Mouse (Mus musculus) adrenal gland, adult 2 months (tissue): ENCODE measurements around the gene Fgf2. TPM values are rescaled to one million over a fixed set of nuclear protein-coding genes. Genes with fewer than 3 reads are reported as not detected.
A peak's percentile ranks its signal among the peaks of the same experiment; 100 is the strongest.

Experiments used
- DNase-seq: peaks from one replicate; pipeline ENCODE4 v3.0.0; 2021
- long read RNA-seq: library from polyadenylated mRNA; stranded (forward); transcript quantifications from one replicate; pipeline ENCODE4 v2.0.0, GENCODE M21; 2021
- polyA plus RNA-seq: library from polyadenylated mRNA; depleted of rRNA; stranded (reverse); fragments of >200 nt; gene quantifications from 2 replicates; pipeline ENCODE4 v1.2.3, GENCODE M21; 2012; rRNA removed
- total RNA-seq, 2 experiments: library from RNA; stranded (reverse); gene quantifications; 2 replicates each; pipeline ENCODE4 v1.2.3; 2021

The Fgf2 gene
- total RNA-seq (1 to 10 TPM; 4.3 to 4.7 TPM), polyA plus RNA-seq (1.7 and 2.0 TPM in 2 replicates)
- long read RNA-seq, full-length matches to known transcripts, result 1 of 1 reads
- long read RNA-seq, partial matches to known transcripts, result 0 of 1 reads
- long read RNA-seq, other reads (novel, unspliced or antisense), result 0 of 1 reads

GRCm38 (mm10) chr3:37348221-37349165 is at the start of gene Fgf2:
Gene Fgf2 (plus strand): TSS chr3:37348346.
- peak; percentile 57 for DNase-seq

- no peak for DNase-seq
Observed at GRCm38 (mm10) chr3:37299470-37299869, 48.7 kb upstream of the Fgf2 start.

GRCm38 (mm10) chr3:37302685-37303084 is 45.5 kb upstream of the Fgf2 start:
- DNase-seq, result peak; percentile 15

- no peak for DNase-seq
Observed at GRCm38 (mm10) chr3:37303392-37304139, 44.6 kb upstream of the Fgf2 start.

- DNase-seq, result no peak
Observed at GRCm38 (mm10) chr3:37311897-37312369, 36.2 kb upstream of the Fgf2 start.

- peak; percentile 97 for DNase-seq
Observed at GRCm38 (mm10) chr3:37312370-37312941, 35.7 kb upstream of the Fgf2 start, which contains the start of the genes Bbs12 and Cetn4. Gene Bbs12 (plus strand): TSS chr3:37312554. Gene Cetn4 (minus strand): TSS chr3:37312708.

GRCm38 (mm10) chr3:37313371-37313770 is 34.8 kb upstream of the Fgf2 start:
- peak; percentile 60 for DNase-seq

GRCm38 (mm10) chr3:37316233-37316632 is 31.9 kb upstream of the Fgf2 start:
- DNase-seq, result no peak

GRCm38 (mm10) chr3:37324310-37324709 is 23.8 kb upstream of the Fgf2 start:
- DNase-seq, result no peak

- no peak for DNase-seq
Observed at GRCm38 (mm10) chr3:37325317-37326112, 22.6 kb upstream of the Fgf2 start.

GRCm38 (mm10) chr3:37326627-37327026 is 21.5 kb upstream of the Fgf2 start:
- no peak for DNase-seq

GRCm38 (mm10) chr3:37328489-37328888 is 19.7 kb upstream of the Fgf2 start:
- DNase-seq, result no peak

- DNase-seq, result no peak
Observed at GRCm38 (mm10) chr3:37329963-37330362, 18.2 kb upstream of the Fgf2 start.

- DNase-seq, result no peak
Observed at GRCm38 (mm10) chr3:37331999-37332449, 16.1 kb upstream of the Fgf2 start.

GRCm38 (mm10) chr3:37334053-37334452 is 14.1 kb upstream of the Fgf2 start:
- no peak for DNase-seq

GRCm38 (mm10) chr3:37341110-37341509 is 7.0 kb upstream of the Fgf2 start:
- DNase-seq, result peak; percentile 12

GRCm38 (mm10) chr3:37342811-37343210 is 5.3 kb upstream of the Fgf2 start:
- DNase-seq, result no peak

GRCm38 (mm10) chr3:37347671-37348070 is 475 bp upstream of the Fgf2 start:
- no peak for DNase-seq

- no peak for DNase-seq
Observed at GRCm38 (mm10) chr3:37349166-37349548, 1.0 kb downstream of the Fgf2 start.

GRCm38 (mm10) chr3:37350386-37350785 is 2.2 kb downstream of the Fgf2 start:
- no peak for DNase-seq

- DNase-seq, result no peak
Observed at GRCm38 (mm10) chr3:37353951-37354481, 5.9 kb downstream of the Fgf2 start.
